Mouse (Mus musculus) cerebellum, adult 2 months (tissue): Measurements from ENCODE around the gene Lamb1. TPM values are rescaled to one million over a fixed set of nuclear protein-coding genes. Genes with fewer than 3 reads are reported as not detected.

Source experiments
- DNase-seq, 2 experiments: peaks; one replicate each; pipeline ENCODE4 v3.0.0; 2021
- H3K27ac ChIP-seq: fragments of 200-500 bp; 2 replicates; pipeline ENCODE4 v1.5.1; 2012; ENCODE audit warnings: low read length, control low read depth, inconsistent platforms; ENCODE audit not compliant: insufficient read depth
- H3K27me3 ChIP-seq: fragments of 200-500 bp; 2 replicates; pipeline ENCODE4 v1.6.1; 2012; ENCODE audit warnings: inconsistent platforms, mild to moderate bottlenecking, low read length, moderate library complexity; ENCODE audit not compliant: control insufficient read depth, insufficient read depth
- H3K4me1 ChIP-seq: fragments of 200-500 bp; 2 replicates; pipeline ENCODE4 v1.6.1; 2011; ENCODE audit warnings: low read length; ENCODE audit not compliant: control insufficient read depth, insufficient read depth
- H3K4me3 ChIP-seq: fragments of 200-500 bp; replicated peaks from 2 replicates; pipeline ENCODE3; 2011; ENCODE audit warnings: mild to moderate bottlenecking, low read depth, low read length, control low read depth; ENCODE audit not compliant: insufficient read depth
- CTCF ChIP-seq: fragments of 200-500 bp; IDR thresholded peaks from 2 replicates; pipeline ENCODE4 v1.5.1; 2011; ENCODE audit warnings: low read depth, mild to moderate bottlenecking, control low read depth, low read length, moderate library complexity, borderline replicate concordance; ENCODE audit not compliant: insufficient read depth
- POLR2A ChIP-seq: fragments of 200-500 bp; IDR thresholded peaks from 2 replicates; pipeline ENCODE4 v1.6.1; 2011; ENCODE audit warnings: low read length, control low read depth, borderline replicate concordance; ENCODE audit not compliant: insufficient read depth
- WGBS: fragments of 180-500 bp; shearing (Covaris S2); methylation state at CpG from one replicate; pipeline ENCODE4 v1.1.7; 2018; 5-methylcytosine and 5-hydroxymethylcytosine counted together
- polyA plus RNA-seq: library from polyadenylated mRNA; depleted of rRNA; stranded (reverse); fragments of >200 nt; gene quantifications from 2 replicates; pipeline ENCODE4 v1.2.3, GENCODE M21; 2012

Gene Lamb1
- polyA plus RNA-seq, 1 experiment = 10.6 TPM

DNA sequence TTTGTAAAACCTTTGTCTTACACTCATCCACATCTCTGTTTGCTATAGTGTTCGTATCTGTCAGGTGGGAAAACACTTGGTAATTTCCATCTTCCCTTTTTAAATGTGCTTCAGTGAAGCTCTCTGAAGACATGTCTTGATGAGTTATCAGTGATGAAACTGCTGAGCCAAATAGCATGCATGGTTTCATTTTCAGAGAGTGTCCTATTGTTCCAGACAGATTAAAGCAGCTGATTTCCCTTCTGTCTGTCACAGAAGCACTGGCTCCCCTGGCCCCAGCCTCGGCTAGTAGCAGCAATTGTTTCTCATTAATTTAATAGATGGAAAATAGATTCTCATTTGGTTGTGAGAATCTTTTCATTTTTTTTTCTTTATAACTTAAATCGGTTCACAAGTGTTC, 25.9 kb downstream of the Lamb1 start:
- TF ChIP-seq POLR2A (no peak), CTCF (no peak)
- no peak overlapping the region for H3K4me3 ChIP-seq
- H3K27ac ChIP-seq = no peak overlapping the region
- H3K27me3 ChIP-seq = no peaks in the 10 kb centered on the region
- DNase-seq = no peak
- H3K4me1 ChIP-seq = no peaks in the 10 kb centered on the region
- 47% methylated on average over 3 of the region's 3 CpGs for WGBS

DNA sequence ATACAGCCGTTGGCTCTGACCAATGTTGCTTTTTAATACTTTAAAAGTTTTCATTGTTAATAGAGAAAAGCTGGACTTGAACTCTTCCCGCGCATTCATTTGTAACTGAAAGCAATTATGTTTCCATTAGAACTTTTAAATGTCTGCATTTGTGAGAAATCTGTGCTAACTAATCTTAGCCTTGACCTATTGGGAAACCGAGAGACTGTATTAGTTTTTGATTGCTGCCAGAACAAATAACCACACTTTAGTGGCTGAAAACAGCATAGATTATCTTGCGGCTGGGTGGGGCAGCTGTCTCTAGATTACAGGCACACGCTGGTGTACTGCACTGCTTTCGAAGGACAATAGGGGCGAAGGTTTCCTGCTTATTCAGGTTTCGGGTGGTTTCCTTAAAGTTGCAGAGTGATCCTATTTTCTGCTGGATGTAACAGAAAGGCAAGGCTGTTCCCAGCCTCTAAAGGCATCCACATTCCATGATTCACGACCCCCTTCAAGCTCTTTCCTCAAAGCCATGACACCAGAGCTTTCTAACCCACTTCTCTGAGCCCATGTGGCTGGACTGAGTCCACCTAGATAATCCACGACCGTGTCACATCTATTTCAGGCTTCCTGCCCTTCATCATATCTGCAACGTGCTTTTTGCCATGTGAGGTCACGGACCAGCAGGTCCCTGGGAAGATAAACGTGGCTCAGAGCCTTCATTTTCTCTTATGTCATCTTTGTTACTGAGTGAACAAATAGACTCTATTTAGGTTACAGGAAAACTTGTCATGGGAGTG, 28.5 kb downstream of the Lamb1 start:
- H3K27ac ChIP-seq = no peak overlapping the region
- H3K4me3 ChIP-seq = no peak overlapping the region
- no peak for TF ChIP-seq CTCF
- no peak for TF ChIP-seq POLR2A
- H3K4me1 ChIP-seq = no peaks in the 10 kb centered on the region
- no peaks in the 10 kb centered on the region for H3K27me3 ChIP-seq
- 73% methylated on average over 15 of the region's 15 CpGs for WGBS
- no peak for DNase-seq

DNA sequence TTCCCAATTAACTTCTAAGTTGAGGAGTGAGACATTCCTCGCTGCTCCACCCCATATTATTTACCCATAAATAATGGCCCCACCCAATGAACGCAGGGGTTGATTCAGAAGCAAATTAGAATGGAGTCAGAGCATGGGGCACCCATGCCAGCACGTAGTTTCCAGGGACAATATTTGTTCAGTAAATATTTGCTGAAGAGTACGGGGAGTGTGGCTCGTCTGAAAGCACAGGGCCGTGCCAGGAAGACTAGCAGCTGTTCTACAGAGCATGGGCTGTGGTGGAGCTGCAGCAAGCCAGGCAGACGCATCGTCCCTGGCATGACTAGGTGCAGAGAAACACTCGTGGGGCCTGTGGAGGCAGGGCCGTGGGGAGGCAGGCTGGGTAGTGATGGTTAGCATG, 29.5 kb downstream of the Lamb1 start:
- Histone ChIP-seq H3K4me1 (no peaks in the 10 kb centered on the region), H3K27ac (no peak overlapping the region), H3K27me3 (no peaks in the 10 kb centered on the region), H3K4me3 (no peak overlapping the region)
- 24% methylated on average over 10 of the region's 10 CpGs for WGBS
- no peak for DNase-seq
- no peak for TF ChIP-seq CTCF
- TF ChIP-seq POLR2A = no peak

DNA sequence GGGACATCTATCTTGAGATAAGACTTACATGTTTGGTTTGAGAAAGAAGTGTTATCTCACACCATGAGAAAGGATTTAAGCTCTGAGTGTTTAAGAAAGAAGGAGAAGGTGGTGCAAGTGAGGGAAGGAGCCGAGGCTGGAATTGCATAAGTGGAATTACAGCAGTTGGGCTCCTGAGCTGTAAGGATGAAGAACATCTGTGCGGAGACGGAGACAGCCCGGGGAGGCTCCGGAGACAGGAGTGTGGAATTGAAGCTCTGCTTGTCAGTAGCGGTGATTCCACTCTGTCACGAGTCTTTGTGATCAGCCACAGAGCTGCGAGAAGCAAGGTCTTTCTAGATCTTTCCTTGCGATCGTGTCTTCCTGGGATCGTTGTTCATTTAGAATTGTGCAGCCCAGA, 30.0 kb downstream of the Lamb1 start:
- H3K27ac ChIP-seq = no peak overlapping the region
- no peaks in the 10 kb centered on the region for H3K27me3 ChIP-seq
- WGBS = 83% methylated on average over 11 of the region's 11 CpGs
- TF ChIP-seq POLR2A (no peak), CTCF (no peak)
- no peak overlapping the region for H3K4me3 ChIP-seq
- H3K4me1 ChIP-seq = no peaks in the 10 kb centered on the region
- no peak for DNase-seq

DNA sequence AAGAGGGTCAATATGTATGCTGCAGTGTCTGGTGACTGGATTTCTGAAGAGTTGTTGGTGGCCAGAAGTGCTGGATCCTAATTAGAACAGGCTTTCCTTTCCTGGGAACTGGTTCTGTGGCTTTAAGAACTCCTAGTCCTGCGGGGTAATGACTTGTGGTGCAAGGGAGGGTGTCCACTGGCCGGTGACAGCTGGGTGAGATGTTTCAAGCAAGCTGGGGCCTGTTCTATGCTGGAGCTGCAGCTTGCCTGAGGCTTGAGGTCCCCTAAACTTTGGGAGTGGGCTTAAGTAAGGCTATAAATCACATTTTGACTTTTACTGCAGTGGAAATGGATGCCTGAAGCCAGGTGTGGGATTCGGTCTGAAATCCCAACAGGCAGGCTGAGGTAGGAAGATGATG, 30.5 kb downstream of the Lamb1 start:
- H3K27ac ChIP-seq = no peak overlapping the region
- 43% methylated on average over 3 of the region's 3 CpGs for WGBS
- DNase-seq = no peak
- TF ChIP-seq CTCF = no peak
- no peak for TF ChIP-seq POLR2A
- H3K4me1 ChIP-seq = no peaks in the 10 kb centered on the region
- no peak overlapping the region for H3K4me3 ChIP-seq
- no peaks in the 10 kb centered on the region for H3K27me3 ChIP-seq

DNA sequence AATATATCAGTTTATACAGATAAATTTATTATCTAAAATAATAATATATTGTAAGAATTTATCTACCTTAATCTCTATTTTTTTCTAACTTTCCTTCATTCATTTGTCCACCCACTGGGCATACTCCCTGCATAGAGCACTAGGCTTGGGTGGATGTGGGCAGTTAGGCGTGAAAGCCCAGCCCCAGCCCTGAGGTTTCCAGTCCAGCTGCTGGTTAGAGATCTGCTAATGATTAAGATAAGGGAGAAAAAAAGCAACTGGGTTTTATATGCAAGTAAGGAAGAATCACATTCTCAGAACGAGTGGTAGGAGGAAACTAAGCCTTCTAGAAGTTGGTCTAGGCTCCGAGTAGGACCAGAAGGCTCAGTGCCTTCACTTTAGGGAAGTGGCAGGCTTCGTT, 31.1 kb downstream of the Lamb1 start:
- WGBS = 89% methylated on average over 4 of the region's 4 CpGs

DNA sequence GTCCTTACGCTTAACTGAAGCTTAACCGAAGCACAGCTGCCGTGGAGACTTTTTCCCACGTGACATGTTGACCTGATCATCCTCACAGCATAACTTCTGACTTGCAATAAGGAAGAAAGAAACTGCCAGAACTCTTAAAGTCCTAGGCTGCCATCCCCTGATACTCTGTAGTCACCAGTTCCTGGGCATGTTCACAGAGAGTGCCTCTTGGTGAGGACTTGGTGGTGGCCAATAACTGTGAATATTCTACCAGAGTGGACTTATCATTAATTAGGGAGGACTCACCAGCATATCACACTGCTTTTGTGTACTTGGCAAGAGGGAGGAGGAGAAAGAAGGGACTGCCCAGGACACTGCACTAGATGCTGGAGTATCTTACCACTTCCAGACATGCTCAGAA, 33.1 kb downstream of the Lamb1 start:
- no peak for DNase-seq
- H3K4me1 ChIP-seq = no peaks in the 10 kb centered on the region

More for the DNA sequence above, 31.1 kb downstream of the Lamb1 start:
- no peak for TF ChIP-seq POLR2A
- TF ChIP-seq CTCF = no peak
- DNase-seq = no peak
- no peak overlapping the region for H3K4me3 ChIP-seq
- no peaks in the 10 kb centered on the region for H3K4me1 ChIP-seq
- no peaks in the 10 kb centered on the region for H3K27me3 ChIP-seq
- H3K27ac ChIP-seq = no peak overlapping the region

DNA sequence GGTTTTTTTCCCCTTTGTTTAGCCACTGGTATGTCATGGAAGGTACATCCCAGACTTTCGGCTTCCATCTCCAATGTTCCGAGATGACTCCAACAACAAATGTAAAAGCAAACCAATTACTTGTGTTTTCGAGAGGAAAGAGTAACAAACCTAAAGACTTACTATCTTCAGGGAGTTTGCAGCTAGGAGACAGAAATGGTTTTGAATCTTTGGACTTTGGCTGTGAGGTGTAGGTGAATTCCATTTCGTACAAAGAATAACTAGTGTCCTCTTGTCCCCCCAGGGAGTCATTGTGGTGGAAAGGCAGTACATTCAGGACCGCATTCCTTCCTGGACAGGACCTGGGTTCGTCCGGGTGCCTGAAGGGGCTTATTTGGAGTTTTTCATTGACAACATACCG, 33.5 kb downstream of the Lamb1 start:
- Histone ChIP-seq H3K27me3 (no peaks in the 10 kb centered on the region), H3K4me3 (no peak overlapping the region), H3K4me1 (no peaks in the 10 kb centered on the region), H3K27ac (no peak overlapping the region)
- DNase-seq = no peak
- no peak for TF ChIP-seq CTCF
- TF ChIP-seq POLR2A = no peak
- 84% methylated on average over 8 of the region's 8 CpGs for WGBS

More for the DNA sequence above, 33.1 kb downstream of the Lamb1 start:
- WGBS = 68% methylated on average over 4 of the region's 4 CpGs
- TF ChIP-seq POLR2A = no peak
- no peak for TF ChIP-seq CTCF
- no peak overlapping the region for H3K4me3 ChIP-seq
- H3K27me3 ChIP-seq = no peaks in the 10 kb centered on the region
- H3K27ac ChIP-seq = no peak overlapping the region
